Comparison of ENCODE assay signal across 8 mouse cellular contexts in genomic region chr8:4139660-4140646, GRCm38 (mm10). TPM values are rescaled to one million over a fixed set of nuclear protein-coding genes. Genes with fewer than 3 reads are reported as not detected.
DNase-seq lines count a peak whose midpoint lies in the region; ATAC-seq and TF ChIP-seq lines count a peak whose summit lies in the region.

No protein-coding gene starts in this region.

- no peak for TF ChIP-seq POLR2A in spleen, adult 2 months (IDR thresholded peaks at IDR 0.05; ENCODE audit: low read depth, low read length)

- H3K27ac ChIP-seq in limb, embryonic 10.5 days = no peak overlapping the region
- H3K27ac ChIP-seq in midbrain, embryonic 16.5 days (ENCODE audit: low read length) = no peak overlapping the region
- H3K27ac ChIP-seq in spleen, adult 2 months (ENCODE audit: insufficient read depth, low read length) = no peak overlapping the region

- DNase-seq in 3134 (ENCODE audit: extremely low read depth, insufficient read length, low spot score) = peak; percentile 28
- DNase-seq in adrenal gland, adult 2 months = peak; percentile 79
- peak; percentile 86 for DNase-seq in embryo, embryonic 11 days
- peak; percentile 16 for DNase-seq in gastrocnemius, postnatal 25 days
- DNase-seq in kidney, adult 18-20 months = peak; percentile 76
- DNase-seq in limb, embryonic 10.5 days (ENCODE audit: low spot score) = peak; percentile 85
- peak; percentile 41 to 71 for DNase-seq in spleen, adult 2 months (ENCODE audit: low read depth in 1 of 2, low spot score in 2 of 2)

- peak; percentile 83 for ATAC-seq in midbrain, embryonic 16.5 days

- H3K4me3 ChIP-seq in limb, embryonic 10.5 days = no peak overlapping the region
- H3K4me3 ChIP-seq in midbrain, embryonic 16.5 days (ENCODE audit: low read depth, low read length) = no peak overlapping the region
- no peak overlapping the region for H3K4me3 ChIP-seq in spleen, adult 2 months (ENCODE audit: extremely low read depth, insufficient read depth, insufficient read length)

- no peaks in the 10 kb centered on the region for H3K4me1 ChIP-seq in limb, embryonic 10.5 days
- no peaks in the 10 kb centered on the region for H3K4me1 ChIP-seq in midbrain, embryonic 16.5 days (ENCODE audit: control insufficient read depth, insufficient read depth, low read length)
- no peaks in the 10 kb centered on the region for H3K4me1 ChIP-seq in spleen, adult 2 months (ENCODE audit: control insufficient read depth, insufficient read depth, insufficient read length)

- H3K9me3 ChIP-seq in limb, embryonic 10.5 days (replicated peaks) = no peaks in the 10 kb centered on the region
- H3K9me3 ChIP-seq in midbrain, embryonic 16.5 days (replicated peaks; ENCODE audit: control insufficient read depth, low read length, poor library complexity, severe bottlenecking) = no peaks in the 10 kb centered on the region

- no peak overlapping the region for H3K9ac ChIP-seq in midbrain, embryonic 16.5 days (ENCODE audit: low read depth, low read length)

- WGBS in limb, embryonic 10.5 days = 12% methylated on average over 12 of the region's 12 CpGs
- WGBS in midbrain, embryonic 16.5 days = 12% methylated on average over 12 of the region's 12 CpGs
- 13% methylated on average over 12 of the region's 12 CpGs for WGBS in spleen, adult 2 months

- peak; percentile 98 for TF ChIP-seq CTCF in spleen, adult 2 months (IDR thresholded peaks at IDR 0.05; ENCODE audit: extremely low read depth, insufficient read depth, insufficient read length, insufficient replicate concordance)

- peak overlapping the region; percentile 36 for H3K4me2 ChIP-seq in midbrain, embryonic 16.5 days (ENCODE audit: low read length)

- H3K36me3 ChIP-seq in limb, embryonic 10.5 days = no peaks in the 10 kb centered on the region
- no peaks in the 10 kb centered on the region for H3K36me3 ChIP-seq in midbrain, embryonic 16.5 days (ENCODE audit: control insufficient read depth, insufficient read depth, low read length)
- no peaks in the 10 kb centered on the region for H3K36me3 ChIP-seq in spleen, adult 2 months (ENCODE audit: control insufficient read depth, insufficient read depth, low read length)

- 0 out of 2 replicates have a peak, but pooled peaks cover 5% of the 10 kb centered on the region for H3K27me3 ChIP-seq in limb, embryonic 10.5 days (ENCODE audit: low read depth, poor library complexity, severe bottlenecking)
- no peaks in the 10 kb centered on the region; the same call in 1 of the 2 replicates for H3K27me3 ChIP-seq in midbrain, embryonic 16.5 days (ENCODE audit: control insufficient read depth, insufficient read depth, low read depth, low read length)
- no peaks in the 10 kb centered on the region for H3K27me3 ChIP-seq in spleen, adult 2 months (ENCODE audit: control insufficient read depth, insufficient read depth, low read length)

RNA-seq across cellular contexts. Expression of gene Cd209g, which starts 6.1 kb away (rescaled TPM):
- total RNA-seq in adrenal gland, adult 2 months (2021) = 1 to 10 TPM in 1 of 2 experiments, under 1 TPM in 1; 0.72 to 1.8 TPM
- 2.3 and 4.6 TPM in 2 replicates for polyA plus RNA-seq in adrenal gland, adult 2 months (2012; rRNA removed)
- total RNA-seq in gastrocnemius, postnatal 25 days (2021) = 1 to 10 TPM in 1 of 2 experiments, under 1 TPM in 1; 0.26 to 1.3 TPM
- polyA plus RNA-seq in limb, embryonic 10.5 days (2016; fragmentation: Nextera tagmentation; extraction: Ambion mirVana) = not detected in 2 replicates
- not detected in 2 replicates for polyA plus RNA-seq in midbrain, embryonic 16.5 days (2015; fragmentation: Nextera tagmentation; extraction: Ambion mirVana)
- 1.1 and 4.6 TPM in 2 replicates for polyA plus RNA-seq in spleen, adult 2 months (2012; rRNA removed)

RNA-seq across cellular contexts. Expression of gene Evi5l, which starts 26.4 kb away (rescaled TPM):
- 10 to 100 TPM; 33.8 to 38.2 TPM for total RNA-seq in adrenal gland, adult 2 months (2021)
- polyA plus RNA-seq in adrenal gland, adult 2 months (2012; rRNA removed) = 25.2 and 33.8 TPM in 2 replicates
- 10 to 100 TPM; 14.7 to 15.5 TPM for total RNA-seq in gastrocnemius, postnatal 25 days (2021)
- polyA plus RNA-seq in limb, embryonic 10.5 days (2016; fragmentation: Nextera tagmentation; extraction: Ambion mirVana) = 14.4 and 25.5 TPM in 2 replicates
- 123 and 131 TPM in 2 replicates for polyA plus RNA-seq in midbrain, embryonic 16.5 days (2015; fragmentation: Nextera tagmentation; extraction: Ambion mirVana)
- polyA plus RNA-seq in spleen, adult 2 months (2012; rRNA removed) = 10.2 and 12.9 TPM in 2 replicates

RNA-seq across cellular contexts. Expression of gene Cd209f, which starts 34.3 kb away (rescaled TPM):
- total RNA-seq in adrenal gland, adult 2 months (2021) = 1 to 10 TPM; 1.1 to 4.0 TPM
- 1.9 and 5.5 TPM in 2 replicates for polyA plus RNA-seq in adrenal gland, adult 2 months (2012; rRNA removed)
- total RNA-seq in gastrocnemius, postnatal 25 days (2021) = 1 to 10 TPM; 1.1 to 3.6 TPM
- polyA plus RNA-seq in limb, embryonic 10.5 days (2016; fragmentation: Nextera tagmentation; extraction: Ambion mirVana) = not detected in 2 replicates
- 0.24 and 0.31 TPM in 2 replicates for polyA plus RNA-seq in midbrain, embryonic 16.5 days (2015; fragmentation: Nextera tagmentation; extraction: Ambion mirVana)
- polyA plus RNA-seq in spleen, adult 2 months (2012; rRNA removed) = 2.8 and 10.7 TPM in 2 replicates

Comparison
In these comparisons a context has a peak if more than half of its experiments do, and no peak if none do; other contexts are left out.
1. DNase-seq: peak in every context shown above with its lines; median percentile 86 in embryo, embryonic 11 days; 85 in limb, embryonic 10.5 days; 79 in adrenal gland, adult 2 months; 76 in kidney, adult 18-20 months; 56 in spleen, adult 2 months; 28 in 3134; 16 in gastrocnemius, postnatal 25 days.